Mouse (Mus musculus): Measurements from ENCODE around the gene Orm2.
A peak's percentile ranks its signal among the peaks of the same experiment; 100 is the strongest.

The Orm2 gene

GRCm38 (mm10) chr4:63405051-63405450, 42.8 kb downstream of the Orm2 start:
- DNase-seq (ENCODE audit: low read depth, low spot score), result no peak

- no peak for DNase-seq (ENCODE audit: low read depth, low spot score)
These were observed 43.4 kb downstream of the Orm2 start for GRCm38 (mm10) chr4:63405683-63406082.

- no peak for DNase-seq (ENCODE audit: low read depth, low spot score)
These were observed 46.0 kb downstream of the Orm2 start for GRCm38 (mm10) chr4:63408247-63408646.

- no peak for DNase-seq (ENCODE audit: low read depth, low spot score)
These were observed 46.4 kb downstream of the Orm2 start for GRCm38 (mm10) chr4:63408649-63409048.

- no peak for DNase-seq (ENCODE audit: low read depth, low spot score)
These were observed 47.2 kb downstream of the Orm2 start for GRCm38 (mm10) chr4:63409317-63409907.

GRCm38 (mm10) chr4:63409908-63410582, 47.8 kb downstream of the Orm2 start:
- no peak for DNase-seq (ENCODE audit: low read depth, low spot score)

- DNase-seq (ENCODE audit: low read depth, low spot score), result peak; percentile 76
These were observed 48.3 kb downstream of the Orm2 start for GRCm38 (mm10) chr4:63410583-63410934.

- no peak for DNase-seq (ENCODE audit: low read depth, low spot score)
These were observed 49.0 kb downstream of the Orm2 start for GRCm38 (mm10) chr4:63411222-63411621.

- DNase-seq (ENCODE audit: low read depth, low spot score), result no peak
These were observed 52.7 kb downstream of the Orm2 start for GRCm38 (mm10) chr4:63414951-63415350.
